Mouse (Mus musculus) myocyte (in vitro differentiated cells): ENCODE measurements at regions not wholly inside any gene's neighbourhood (a gene's known extent, or its start where the extent isn't known, plus 50 kb on each side); places are given as distances from the start of the nearest gene placed in this dataset.

Source experiments
- H3K27me3 ChIP-seq: one replicate; pipeline ENCODE4 v1.6.1; 2011; ENCODE audit not compliant: control insufficient read depth, insufficient read depth, insufficient read length
- H3K36me3 ChIP-seq: one replicate; pipeline ENCODE4 v1.6.1; 2011; ENCODE audit not compliant: control insufficient read depth, insufficient read depth
- H3K4me2 ChIP-seq: one replicate; pipeline ENCODE4 v1.6.1; 2011; ENCODE audit warnings: low read depth, control low read depth
- H3K4me3 ChIP-seq: one replicate; pipeline ENCODE4 v1.5.1; 2011; ENCODE audit warnings: mild to moderate bottlenecking, control low read depth, moderate library complexity
- H3K79me2 ChIP-seq: one replicate; pipeline ENCODE4 v1.6.1; 2011; ENCODE audit not compliant: control insufficient read depth, insufficient read depth
- H3ac ChIP-seq: one replicate; pipeline ENCODE4 v1.6.1; 2011; ENCODE audit not compliant: control insufficient read depth, insufficient read length
- CEBPB ChIP-seq: IDR thresholded peaks from 2 replicates; pipeline ENCODE4 v1.6.1; 2011; ENCODE audit warnings: mild to moderate bottlenecking, moderate library complexity; ENCODE audit not compliant: poor library complexity, insufficient read depth, severe bottlenecking
- E2F4 ChIP-seq: IDR thresholded peaks from one replicate; pipeline ENCODE4 v1.6.1; 2011; ENCODE audit warnings: mild to moderate bottlenecking, control low read depth, moderate library complexity; ENCODE audit not compliant: insufficient read depth
- MAX ChIP-seq: IDR thresholded peaks from one replicate; pipeline ENCODE4 v1.6.1; 2011; ENCODE audit warnings: low read depth, mild to moderate bottlenecking, control low read depth
- MYOD1 ChIP-seq, 3 experiments: IDR thresholded peaks; one replicate each; pipeline ENCODE4 v1.6.1; 2011; ENCODE audit warnings: control low read depth in 2 of 3, low read depth in 2 of 3, mild to moderate bottlenecking in 2 of 3, moderate library complexity in 1 of 3; ENCODE audit not compliant: insufficient read length in 2 of 3, control insufficient read depth in 1 of 3
- MYOG ChIP-seq, 3 experiments: IDR thresholded peaks; one replicate each; pipeline ENCODE4 v1.6.1; 2011; ENCODE audit warnings: control low read depth in 2 of 3, low read depth in 2 of 3, mild to moderate bottlenecking in 2 of 3; ENCODE audit not compliant: insufficient read length in 2 of 3, control insufficient read depth in 1 of 3, insufficient read depth in 1 of 3
- POLR2A ChIP-seq: IDR thresholded peaks from one replicate; pipeline ENCODE4 v1.6.1; 2011; ENCODE audit warnings: low read depth, mild to moderate bottlenecking, control low read depth, moderate library complexity; ENCODE audit not compliant: insufficient read length
- POLR2AphosphoS2 ChIP-seq: IDR thresholded peaks from one replicate; pipeline ENCODE4 v1.6.1; 2011; ENCODE audit warnings: low read depth, control low read depth; ENCODE audit not compliant: insufficient read length
- REST ChIP-seq: IDR thresholded peaks from one replicate; pipeline ENCODE4 v1.6.1; 2011; ENCODE audit warnings: mild to moderate bottlenecking, control low read depth, moderate library complexity; ENCODE audit not compliant: insufficient read depth, insufficient read length
- SRF ChIP-seq: IDR thresholded peaks from one replicate; pipeline ENCODE4 v1.6.1; 2011; ENCODE audit warnings: low read depth; ENCODE audit not compliant: control insufficient read depth, insufficient read length
- TCF12 ChIP-seq: IDR thresholded peaks from one replicate; pipeline ENCODE4 v1.6.1; 2011; ENCODE audit warnings: mild to moderate bottlenecking, control low read depth; ENCODE audit not compliant: poor library complexity, insufficient read depth, severe bottlenecking
- TCF3 ChIP-seq: IDR thresholded peaks from one replicate; pipeline ENCODE4 v1.6.1; 2011; ENCODE audit warnings: low read depth, control low read depth; ENCODE audit not compliant: insufficient read length
- USF1 ChIP-seq: IDR thresholded peaks from one replicate; pipeline ENCODE4 v1.6.1; 2011; ENCODE audit warnings: low read depth, mild to moderate bottlenecking, control low read depth, moderate library complexity

DNA sequence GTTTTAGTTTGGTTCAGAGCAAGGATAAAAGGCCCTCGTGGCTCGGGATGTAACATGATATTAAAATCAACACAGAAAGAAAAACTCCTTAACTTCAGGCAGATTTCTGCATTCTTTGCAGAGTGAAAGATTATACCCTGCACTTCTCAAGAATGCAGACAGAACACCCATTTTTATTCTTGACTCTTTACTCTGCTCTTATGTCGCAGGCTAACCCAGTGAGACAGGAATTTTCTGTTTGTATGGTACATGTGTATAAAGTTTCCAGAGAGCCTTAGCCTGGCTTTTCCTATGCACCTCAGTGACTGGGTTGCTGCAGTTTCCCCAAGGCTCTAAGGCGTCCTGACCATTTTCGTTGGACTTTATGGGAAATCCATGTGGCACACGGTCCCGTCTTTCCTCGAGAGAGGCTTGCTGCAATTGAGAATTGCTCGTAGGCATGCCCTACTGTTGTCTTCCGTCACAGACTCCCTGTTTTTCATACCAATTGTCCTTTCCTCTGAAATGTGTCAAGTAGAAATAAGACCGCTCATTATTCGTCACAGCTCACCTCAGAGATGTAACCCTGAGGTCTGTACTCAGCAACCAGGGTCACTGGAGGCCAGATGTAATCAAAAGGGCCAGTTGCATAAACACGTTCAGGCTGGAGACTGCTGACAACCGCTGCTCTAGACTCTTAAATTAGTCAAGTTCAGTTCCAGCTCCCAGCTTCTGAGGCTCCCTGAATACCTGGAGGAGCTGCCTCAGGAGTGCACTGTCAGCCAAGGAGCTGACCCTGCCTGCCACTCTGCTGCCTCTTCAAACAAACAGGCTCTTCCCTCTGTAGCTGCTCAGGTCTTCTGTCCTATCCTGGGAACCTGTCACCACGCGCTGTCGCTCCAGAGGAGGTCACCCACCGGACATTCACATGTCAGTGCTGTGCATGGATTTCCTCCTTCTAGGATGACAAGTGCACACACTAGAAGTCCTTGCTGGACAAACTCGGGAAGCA, 160.2 kb upstream of the Cops8 start:
- Histone ChIP-seq H3K4me2 (no peak overlapping the region), H3K36me3 (no peaks in the 10 kb centered on the region), H3K4me3 (no peak overlapping the region), H3ac (no peak overlapping the region), H3K27me3 (no peaks in the 10 kb centered on the region), H3K79me2 (no peaks in the 10 kb centered on the region)
- TF ChIP-seq REST, result no peak
- TF ChIP-seq MYOD1 (IDR thresholded peaks at IDR 0.05; ENCODE audit: control insufficient read depth in 1 of 3, insufficient read length in 2 of 3, low read depth in 2 of 3), result no peak
- TF ChIP-seq SRF, result no peak
- TF ChIP-seq TCF12, result no peak
- TF ChIP-seq MAX, result no peak

DNA sequence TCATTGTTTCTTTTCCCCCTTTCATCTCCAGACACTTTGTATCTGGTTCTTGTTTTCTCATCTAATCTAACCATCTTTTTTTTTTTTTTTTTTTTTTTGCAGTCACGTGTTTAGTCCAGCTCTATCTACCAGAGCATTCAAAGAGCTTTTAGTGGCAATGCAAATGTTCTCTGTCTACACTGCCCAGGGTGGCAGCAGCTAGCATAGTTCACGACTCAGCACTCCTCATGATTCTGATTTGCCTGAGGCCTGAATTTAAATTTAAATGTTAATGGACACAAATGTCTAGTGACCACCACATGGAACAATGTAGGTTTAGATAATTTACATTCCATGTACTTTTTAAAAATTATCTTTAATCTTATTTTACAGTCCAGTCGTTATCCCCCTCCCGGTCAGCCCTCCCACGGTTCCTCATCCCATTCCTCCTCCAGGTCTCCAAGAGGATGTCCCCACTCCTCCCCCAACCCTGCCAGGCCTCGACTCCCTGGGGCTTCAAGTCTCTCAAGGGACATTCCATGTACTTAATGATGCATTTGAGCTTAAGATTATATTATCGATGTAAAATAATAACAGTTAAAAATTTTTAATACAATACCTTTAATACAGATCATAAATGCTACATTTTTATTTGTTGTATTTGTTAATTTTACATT, 153.1 kb upstream of the Cops8 start:
- no peak overlapping the region for H3ac ChIP-seq
- no peaks in the 10 kb centered on the region for H3K36me3 ChIP-seq
- H3K79me2 ChIP-seq, result no peaks in the 10 kb centered on the region
- H3K27me3 ChIP-seq, result no peaks in the 10 kb centered on the region
- H3K4me3 ChIP-seq, result no peak overlapping the region
- no peak for TF ChIP-seq USF1
- TF ChIP-seq MYOD1 (IDR thresholded peaks at IDR 0.05; ENCODE audit: control insufficient read depth in 1 of 3, insufficient read length in 2 of 3, low read depth in 2 of 3), result no peak
- TF ChIP-seq POLR2A, result no peak
- TF ChIP-seq TCF3, result no peak
- TF ChIP-seq REST, result no peak
- no peak for TF ChIP-seq TCF12
- no peak for TF ChIP-seq E2F4
- no peak for TF ChIP-seq CEBPB
- TF ChIP-seq SRF, result no peak
- no peak for TF ChIP-seq POLR2AphosphoS2
- TF ChIP-seq MYOG (IDR thresholded peaks at IDR 0.05; ENCODE audit: control insufficient read depth in 1 of 3, insufficient read depth in 1 of 3, insufficient read length in 2 of 3, low read depth in 2 of 3), result no peak
- no peak for TF ChIP-seq MAX
- no peak overlapping the region for H3K4me2 ChIP-seq

DNA sequence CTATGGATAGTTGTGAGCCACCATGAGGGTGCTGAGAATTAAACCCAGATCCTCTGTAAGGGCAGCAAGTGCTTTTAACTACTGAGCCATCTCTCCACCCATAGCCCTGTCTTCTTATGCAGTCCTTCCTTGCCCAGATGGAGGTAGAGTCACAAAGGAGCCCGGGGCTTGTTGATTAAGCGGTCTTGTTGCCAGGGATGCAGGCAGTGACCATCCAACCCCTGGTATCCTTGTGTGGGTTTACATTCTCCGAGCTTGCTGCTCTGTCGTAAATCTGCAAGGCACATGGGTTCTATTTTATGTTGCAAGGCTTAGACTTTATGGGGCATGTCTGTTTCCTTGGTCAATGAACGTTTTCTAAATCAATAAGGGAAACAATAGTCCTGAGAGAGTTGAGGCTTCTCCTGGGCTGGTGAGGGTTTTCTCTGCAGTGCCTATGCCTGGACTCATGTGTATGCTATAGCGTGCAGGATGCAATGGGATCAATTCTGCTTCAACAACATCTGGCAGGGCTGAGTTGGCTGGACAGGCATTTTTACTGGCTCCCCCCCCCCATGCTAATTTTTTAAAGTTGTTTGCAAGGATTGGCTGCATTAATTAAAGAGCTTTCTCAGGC, 150.7 kb upstream of the Cops8 start:
- Histone ChIP-seq H3K27me3 (no peaks in the 10 kb centered on the region), H3K4me3 (no peak overlapping the region), H3K4me2 (no peak overlapping the region), H3K36me3 (no peaks in the 10 kb centered on the region), H3K79me2 (no peaks in the 10 kb centered on the region), H3ac (no peak overlapping the region)
- TF ChIP-seq SRF (no peak), POLR2AphosphoS2 (no peak), CEBPB (no peak), TCF12 (no peak), USF1 (no peak), TCF3 (no peak), MAX (no peak), REST (no peak)

DNA sequence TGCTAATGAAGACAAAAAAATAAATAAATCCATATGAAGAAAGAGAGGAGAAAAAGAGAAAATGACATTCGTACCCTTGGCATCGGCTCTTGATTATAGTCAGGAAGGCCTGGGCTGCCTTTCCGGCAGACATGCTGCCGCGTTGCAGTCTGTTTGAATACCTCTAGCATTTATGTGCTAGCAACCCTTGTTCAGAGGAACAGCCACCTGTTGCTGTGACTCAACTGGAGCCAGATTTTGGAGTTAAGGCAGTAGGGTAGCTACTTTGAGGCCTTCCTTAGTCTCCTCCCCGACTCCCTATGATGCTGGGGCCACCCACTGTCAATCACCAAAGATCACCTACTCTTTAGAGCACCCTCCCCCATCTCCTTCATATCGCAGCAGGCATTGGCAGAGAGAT, 148.5 kb upstream of the Cops8 start:
- no peak overlapping the region for H3ac ChIP-seq
- no peak overlapping the region for H3K4me2 ChIP-seq
- no peaks in the 10 kb centered on the region for H3K79me2 ChIP-seq
- no peak for TF ChIP-seq MAX
- peak in 2 of 3 experiments; percentile 68 to 77 for TF ChIP-seq MYOD1 (IDR thresholded peaks at IDR 0.05; ENCODE audit: control insufficient read depth in 1 of 3, insufficient read length in 2 of 3, low read depth in 2 of 3)
- H3K36me3 ChIP-seq, result no peaks in the 10 kb centered on the region
- no peak overlapping the region for H3K4me3 ChIP-seq
- no peaks in the 10 kb centered on the region for H3K27me3 ChIP-seq

DNA sequence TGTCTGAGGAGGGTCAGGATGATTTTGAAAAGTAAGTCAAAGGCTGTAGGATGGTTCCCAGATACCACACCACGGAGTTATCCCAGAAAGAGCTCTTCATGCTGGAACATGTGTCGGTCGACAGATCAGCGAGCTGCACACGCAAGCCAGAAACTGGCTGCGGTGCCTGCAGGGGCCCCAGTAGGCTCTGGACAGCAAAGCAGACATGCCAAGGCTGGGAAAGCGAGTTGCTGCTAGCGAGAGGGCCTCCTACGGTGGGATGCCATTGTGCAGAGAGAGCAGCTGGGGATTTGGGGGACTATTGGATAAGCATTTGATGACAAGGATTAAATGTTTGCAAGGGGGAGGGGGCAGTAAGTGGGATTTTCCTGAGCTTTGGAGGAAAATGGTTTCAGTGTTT, 145.4 kb upstream of the Cops8 start:
- no peak overlapping the region for H3K4me3 ChIP-seq
- H3K4me2 ChIP-seq, result no peak overlapping the region
- H3K79me2 ChIP-seq, result no peaks in the 10 kb centered on the region
- H3ac ChIP-seq, result no peak overlapping the region
- H3K27me3 ChIP-seq, result no peaks in the 10 kb centered on the region
- TF ChIP-seq MYOD1 (IDR thresholded peaks at IDR 0.05; ENCODE audit: control insufficient read depth in 1 of 3, insufficient read length in 2 of 3, low read depth in 2 of 3) (no peak), USF1 (no peak), POLR2A (no peak), POLR2AphosphoS2 (no peak), REST (no peak), TCF12 (no peak), SRF (no peak)
- H3K36me3 ChIP-seq, result no peaks in the 10 kb centered on the region
